Mouse (Mus musculus) CH12.LX (cell line): ENCODE measurements around the gene Sorbs2.

Source experiments
- CTCF ChIP-seq, 2 experiments: IDR thresholded peaks in 1 of 2; conservative IDR thresholded peaks in 1 of 2; 2 replicates each; pipeline ENCODE4 v1.5.1; 2011 to 2012; ENCODE audit warnings: low read depth in 2 of 2, low read length in 2 of 2, improper control_type of control experiment in 1 of 2, inconsistent platforms in 1 of 2, mild to moderate bottlenecking in 1 of 2, moderate library complexity in 1 of 2
- E2F4 ChIP-seq: IDR thresholded peaks from 2 replicates; pipeline ENCODE4 v1.6.1; 2011; ENCODE audit warnings: low read depth, low read length, improper control_type of control experiment; ENCODE audit not compliant: insufficient replicate concordance
- ELF1 ChIP-seq: IDR thresholded peaks from 2 replicates; pipeline ENCODE4 v1.6.1; 2014; ENCODE audit warnings: low read depth, mild to moderate bottlenecking, inconsistent platforms, low read length, improper control_type of control experiment
- EP300 ChIP-seq: IDR thresholded peaks from 2 replicates; pipeline ENCODE4 v1.6.1; 2011; ENCODE audit warnings: low read length, improper control_type of control experiment
- KAT2A ChIP-seq: IDR thresholded peaks from 2 replicates; pipeline ENCODE4 v1.6.1; 2012; ENCODE audit warnings: low read length, improper control_type of control experiment, inconsistent platforms; ENCODE audit not compliant: insufficient replicate concordance
- MAX ChIP-seq: IDR thresholded peaks from 2 replicates; pipeline ENCODE4 v1.6.1; 2011; ENCODE audit warnings: low read length, improper control_type of control experiment
- MYC ChIP-seq: IDR thresholded peaks from 2 replicates; pipeline ENCODE4 v1.6.1; 2011; ENCODE audit warnings: low read depth, mild to moderate bottlenecking, improper control_type of control experiment, low read length
- NRF1 ChIP-seq: IDR thresholded peaks from 2 replicates; pipeline ENCODE4 v1.6.1; 2014; ENCODE audit warnings: low read depth, mild to moderate bottlenecking, inconsistent platforms, low read length, improper control_type of control experiment, moderate library complexity
- POLR2A ChIP-seq: IDR thresholded peaks from 2 replicates; pipeline ENCODE4 v1.6.1; 2011; ENCODE audit warnings: low read depth, mild to moderate bottlenecking, improper control_type of control experiment, low read length
- RAD21 ChIP-seq: IDR thresholded peaks from 2 replicates; pipeline ENCODE4 v1.6.1; 2011; ENCODE audit warnings: low read depth, mild to moderate bottlenecking, low read length, improper control_type of control experiment, moderate library complexity
- RCOR1 ChIP-seq: conservative IDR thresholded peaks from 2 replicates; pipeline ENCODE4 v1.6.1; 2012; ENCODE audit warnings: low read depth, mild to moderate bottlenecking, inconsistent platforms, low read length, improper control_type of control experiment
- SIN3A ChIP-seq: IDR thresholded peaks from 2 replicates; pipeline ENCODE4 v1.6.1; 2012; ENCODE audit warnings: low read length, improper control_type of control experiment, inconsistent platforms
- USF2 ChIP-seq: conservative IDR thresholded peaks from 2 replicates; pipeline ENCODE4 v1.6.1; 2011; ENCODE audit warnings: low read depth, low read length, improper control_type of control experiment
- ZMIZ1 ChIP-seq: IDR thresholded peaks from 2 replicates; pipeline ENCODE4 v1.6.1; 2012; ENCODE audit warnings: low read depth, mild to moderate bottlenecking, inconsistent platforms, low read length, improper control_type of control experiment

DNA sequence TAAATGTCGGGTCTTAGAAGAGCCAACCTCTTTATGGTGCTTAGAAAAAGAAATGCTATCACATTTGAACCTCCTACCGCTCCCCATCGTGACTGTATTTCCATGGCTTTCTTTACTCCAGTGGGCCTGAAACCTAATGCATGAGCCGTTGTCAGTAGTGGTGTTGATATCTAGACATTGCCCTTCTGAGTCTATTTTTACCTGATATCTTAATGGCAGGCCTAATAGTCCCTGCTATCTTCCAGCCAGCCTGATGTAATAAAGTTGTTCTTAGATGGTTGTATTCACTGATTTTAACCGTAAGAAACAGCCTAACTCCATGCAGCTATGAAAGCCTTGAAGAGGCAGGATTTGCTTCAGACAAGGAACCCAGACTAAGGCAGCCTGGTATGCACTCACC is 142.4 kb downstream of the Sorbs2 start:
- TF ChIP-seq CTCF (conservative IDR thresholded peaks at IDR 0.05 in 1 of 2, IDR thresholded peaks at IDR 0.05 in 1 of 2; ENCODE audit: low read depth in 2 of 2, low read length in 2 of 2), result no peak
- TF ChIP-seq EP300, result no peak
- no peak for TF ChIP-seq RAD21
- TF ChIP-seq USF2, result no peak
- no peak for TF ChIP-seq MYC
- no peak for TF ChIP-seq MAX
- TF ChIP-seq POLR2A, result no peak
- TF ChIP-seq SIN3A, result no peak
- no peak for TF ChIP-seq ZMIZ1
- no peak for TF ChIP-seq KAT2A
- no peak for TF ChIP-seq RCOR1
- TF ChIP-seq E2F4, result no peak
- no peak for TF ChIP-seq ELF1
- no peak for TF ChIP-seq NRF1
